Mouse (Mus musculus): ENCODE measurements at regions not wholly inside any gene's neighbourhood (a gene's known extent, or its start where the extent isn't known, plus 50 kb on each side); places are given as distances from the start of the nearest gene placed in this dataset.
A peak's percentile ranks its signal among the peaks of the same experiment; 100 is the strongest.

GRCm38 (mm10) chr14:24781674-24782073 lies 294.7 kb downstream of the Rps24 start:
- Histone ChIP-seq H3K36me3 (ENCODE audit: control insufficient read depth, insufficient read depth) (no peaks in the 10 kb centered on the region), H3K9me3 (replicated peaks; ENCODE audit: control insufficient read depth, low read length) (no peaks in the 10 kb centered on the region), H3K9ac (ENCODE audit: low read length) (no peak overlapping the region), H3K27me3 (ENCODE audit: control insufficient read depth, insufficient read depth, low read length) (no peaks in the 10 kb centered on the region), H3K4me1 (ENCODE audit: control insufficient read depth, insufficient read depth, low read length) (peaks cover 11% of the 10 kb centered on the region; the same call in 1 of the 2 replicates), H3K4me3 (ENCODE audit: low read length) (no peak overlapping the region), H3K27ac (ENCODE audit: low read length) (no peak overlapping the region), H3K4me2 (ENCODE audit: low read depth, low read length) (no peak overlapping the region)
- no peak for ATAC-seq (replicated peaks; ENCODE audit: extremely low read depth, insufficient read depth, low FRiP score)
- WGBS, result 84% methylated on average over 3 of the region's 3 CpGs

- Histone ChIP-seq H3K27ac (ENCODE audit: low read length) (no peak overlapping the region), H3K9ac (ENCODE audit: low read length) (no peak overlapping the region), H3K4me1 (ENCODE audit: control insufficient read depth, insufficient read depth, low read length) (peaks cover 11% of the 10 kb centered on the region; the same call in 1 of the 2 replicates), H3K27me3 (ENCODE audit: control insufficient read depth, insufficient read depth, low read length) (no peaks in the 10 kb centered on the region), H3K4me2 (ENCODE audit: low read depth, low read length) (no peak overlapping the region), H3K36me3 (ENCODE audit: control insufficient read depth, insufficient read depth) (no peaks in the 10 kb centered on the region), H3K4me3 (ENCODE audit: low read length) (no peak overlapping the region), H3K9me3 (replicated peaks; ENCODE audit: control insufficient read depth, low read length) (no peaks in the 10 kb centered on the region)
- WGBS, result 67% methylated on average over 6 of the region's 6 CpGs
- no peak for ATAC-seq (replicated peaks; ENCODE audit: extremely low read depth, insufficient read depth, low FRiP score)
Observed at GRCm38 (mm10) chr14:24783889-24784288, 297.0 kb downstream of the Rps24 start.

GRCm38 (mm10) chr14:24785452-24785851 lies 298.5 kb downstream of the Rps24 start:
- Histone ChIP-seq H3K4me2 (ENCODE audit: low read depth, low read length) (no peak overlapping the region), H3K4me3 (ENCODE audit: low read length) (no peak overlapping the region), H3K4me1 (ENCODE audit: control insufficient read depth, insufficient read depth, low read length) (0 out of 2 replicates have a peak, but pooled peaks cover under 1% of the 10 kb centered on the region), H3K9me3 (replicated peaks; ENCODE audit: control insufficient read depth, low read length) (no peaks in the 10 kb centered on the region), H3K27me3 (ENCODE audit: control insufficient read depth, insufficient read depth, low read length) (no peaks in the 10 kb centered on the region), H3K36me3 (ENCODE audit: control insufficient read depth, insufficient read depth) (no peaks in the 10 kb centered on the region), H3K27ac (ENCODE audit: low read length) (no peak overlapping the region), H3K9ac (ENCODE audit: low read length) (no peak overlapping the region)
- no peak for ATAC-seq (replicated peaks; ENCODE audit: extremely low read depth, insufficient read depth, low FRiP score)
- WGBS, result 71% methylated on average over 5 of the region's 5 CpGs

GRCm38 (mm10) chr14:24793375-24794285 lies 306.7 kb downstream of the Rps24 start:
- no peak overlapping the region for H3K9ac ChIP-seq (ENCODE audit: low read length)
- peak overlapping the region; percentile 43 for H3K27ac ChIP-seq (ENCODE audit: low read length)
- no peaks in the 10 kb centered on the region for H3K36me3 ChIP-seq (ENCODE audit: control insufficient read depth, insufficient read depth)
- ATAC-seq (replicated peaks; ENCODE audit: extremely low read depth, insufficient read depth, low FRiP score), result peak; percentile 67
- H3K4me2 ChIP-seq (ENCODE audit: low read depth, low read length), result no peak overlapping the region
- 43% methylated on average over 10 of the region's 10 CpGs for WGBS
- H3K4me1 ChIP-seq (ENCODE audit: control insufficient read depth, insufficient read depth, low read length), result no peaks in the 10 kb centered on the region; the same call in 1 of the 2 replicates
- no peaks in the 10 kb centered on the region for H3K27me3 ChIP-seq (ENCODE audit: control insufficient read depth, insufficient read depth, low read length)
- no peak overlapping the region for H3K4me3 ChIP-seq (ENCODE audit: low read length)
- H3K9me3 ChIP-seq (replicated peaks; ENCODE audit: control insufficient read depth, low read length), result peaks cover 4% of the 10 kb centered on the region

GRCm38 (mm10) chr14:24794359-24794845 lies 307.5 kb downstream of the Rps24 start:
- Histone ChIP-seq H3K27ac (ENCODE audit: low read length) (peak overlapping the region; percentile 43; the same call in 1 of the 2 replicates), H3K9me3 (replicated peaks; ENCODE audit: control insufficient read depth, low read length) (peaks cover 4% of the 10 kb centered on the region), H3K9ac (ENCODE audit: low read length) (no peak overlapping the region), H3K36me3 (ENCODE audit: control insufficient read depth, insufficient read depth) (no peaks in the 10 kb centered on the region), H3K4me1 (ENCODE audit: control insufficient read depth, insufficient read depth, low read length) (no peaks in the 10 kb centered on the region; the same call in 1 of the 2 replicates), H3K4me2 (ENCODE audit: low read depth, low read length) (no peak overlapping the region), H3K4me3 (ENCODE audit: low read length) (no peak overlapping the region), H3K27me3 (ENCODE audit: control insufficient read depth, insufficient read depth, low read length) (no peaks in the 10 kb centered on the region)
- ATAC-seq (replicated peaks; ENCODE audit: extremely low read depth, insufficient read depth, low FRiP score), result no peak
- WGBS, result 58% methylated on average over 12 of the region's 12 CpGs

GRCm38 (mm10) chr14:24797494-24797893 lies 310.6 kb downstream of the Rps24 start:
- Histone ChIP-seq H3K9me3 (replicated peaks; ENCODE audit: control insufficient read depth, low read length) (peaks cover 4% of the 10 kb centered on the region), H3K36me3 (ENCODE audit: control insufficient read depth, insufficient read depth) (no peaks in the 10 kb centered on the region), H3K9ac (ENCODE audit: low read length) (no peak overlapping the region), H3K4me1 (ENCODE audit: control insufficient read depth, insufficient read depth, low read length) (no peaks in the 10 kb centered on the region; the same call in 1 of the 2 replicates), H3K27ac (ENCODE audit: low read length) (no peak overlapping the region), H3K4me2 (ENCODE audit: low read depth, low read length) (no peak overlapping the region), H3K4me3 (ENCODE audit: low read length) (no peak overlapping the region), H3K27me3 (ENCODE audit: control insufficient read depth, insufficient read depth, low read length) (no peaks in the 10 kb centered on the region)
- no peak for ATAC-seq (replicated peaks; ENCODE audit: extremely low read depth, insufficient read depth, low FRiP score)

GRCm38 (mm10) chr14:24798066-24798465 lies 311.1 kb downstream of the Rps24 start:
- H3K4me1 ChIP-seq (ENCODE audit: control insufficient read depth, insufficient read depth, low read length), result no peaks in the 10 kb centered on the region; the same call in 1 of the 2 replicates
- H3K27ac ChIP-seq (ENCODE audit: low read length), result no peak overlapping the region
- 55% methylated on average over 4 of the region's 4 CpGs for WGBS
- no peak overlapping the region for H3K4me3 ChIP-seq (ENCODE audit: low read length)
- H3K27me3 ChIP-seq (ENCODE audit: control insufficient read depth, insufficient read depth, low read length), result no peaks in the 10 kb centered on the region
- no peaks in the 10 kb centered on the region for H3K36me3 ChIP-seq (ENCODE audit: control insufficient read depth, insufficient read depth)
- no peak for ATAC-seq (replicated peaks; ENCODE audit: extremely low read depth, insufficient read depth, low FRiP score)
- no peak overlapping the region for H3K9ac ChIP-seq (ENCODE audit: low read length)
- H3K9me3 ChIP-seq (replicated peaks; ENCODE audit: control insufficient read depth, low read length), result peaks cover 4% of the 10 kb centered on the region
- no peak overlapping the region for H3K4me2 ChIP-seq (ENCODE audit: low read depth, low read length)

- Histone ChIP-seq H3K27ac (ENCODE audit: low read length) (no peak overlapping the region), H3K36me3 (ENCODE audit: control insufficient read depth, insufficient read depth) (no peaks in the 10 kb centered on the region), H3K4me2 (ENCODE audit: low read depth, low read length) (no peak overlapping the region), H3K4me3 (ENCODE audit: low read length) (no peak overlapping the region), H3K27me3 (ENCODE audit: control insufficient read depth, insufficient read depth, low read length) (no peaks in the 10 kb centered on the region), H3K4me1 (ENCODE audit: control insufficient read depth, insufficient read depth, low read length) (no peaks in the 10 kb centered on the region), H3K9me3 (replicated peaks; ENCODE audit: control insufficient read depth, low read length) (no peaks in the 10 kb centered on the region), H3K9ac (ENCODE audit: low read length) (no peak overlapping the region)
- ATAC-seq (replicated peaks; ENCODE audit: extremely low read depth, insufficient read depth, low FRiP score), result no peak
- 71% methylated on average over 5 of the region's 5 CpGs for WGBS
Observed at GRCm38 (mm10) chr14:24803001-24803655, 316.2 kb downstream of the Rps24 start.

- Histone ChIP-seq H3K4me2 (ENCODE audit: low read depth, low read length) (no peak overlapping the region), H3K9ac (ENCODE audit: low read length) (no peak overlapping the region), H3K4me3 (ENCODE audit: low read length) (no peak overlapping the region), H3K36me3 (ENCODE audit: control insufficient read depth, insufficient read depth) (no peaks in the 10 kb centered on the region), H3K9me3 (replicated peaks; ENCODE audit: control insufficient read depth, low read length) (no peaks in the 10 kb centered on the region), H3K27me3 (ENCODE audit: control insufficient read depth, insufficient read depth, low read length) (no peaks in the 10 kb centered on the region), H3K4me1 (ENCODE audit: control insufficient read depth, insufficient read depth, low read length) (no peaks in the 10 kb centered on the region), H3K27ac (ENCODE audit: low read length) (no peak overlapping the region)
- WGBS, result 22% methylated on average over 7 of the region's 7 CpGs
- ATAC-seq (replicated peaks; ENCODE audit: extremely low read depth, insufficient read depth, low FRiP score), result no peak
Observed at GRCm38 (mm10) chr14:24807061-24807460, 320.1 kb downstream of the Rps24 start.

Measured in heart, embryonic 16.5 days (tissue).